Mouse (Mus musculus): ENCODE results near the gene Ccdc93. TPM values are rescaled to one million over a fixed set of nuclear protein-coding genes. Genes with fewer than 3 reads are reported as not detected.

The Ccdc93 gene
- total RNA-seq (2021) = 22.7 and 25.6 TPM in 2 replicates
- long read RNA-seq, full-length matches to known transcripts = 9 of 14 reads
- long read RNA-seq, partial matches to known transcripts = 2 of 14 reads
- long read RNA-seq, other reads (novel, unspliced or antisense) = 3 of 14 reads

- DNase-seq = peak; percentile 100
Observed at GRCm38 (mm10) chr1:121430938-121431928, at the start of gene Ccdc93. Ccdc93 (plus strand) TSS chr1:121431049.

DNA sequence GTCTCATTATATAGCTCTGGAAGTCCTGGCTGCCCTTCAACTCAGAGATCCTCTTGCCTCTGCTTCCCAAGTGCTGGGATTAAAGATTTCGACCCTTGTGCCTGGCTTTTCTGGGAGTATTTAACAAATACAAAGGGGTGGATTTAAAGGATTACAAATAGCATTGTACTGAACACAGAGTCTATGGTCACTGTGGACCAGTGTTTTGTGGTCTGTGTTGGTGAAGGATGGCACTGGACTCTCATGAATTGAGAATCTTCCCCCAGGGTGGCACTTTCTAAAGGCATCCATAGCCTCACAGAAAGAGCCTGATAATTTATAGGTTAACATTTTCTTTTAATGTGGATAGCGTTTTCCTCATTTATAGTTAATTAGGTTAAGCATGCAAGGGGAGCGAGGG is 49.3 kb upstream of the Ccdc93 start:
- DNase-seq = no peak

DNA sequence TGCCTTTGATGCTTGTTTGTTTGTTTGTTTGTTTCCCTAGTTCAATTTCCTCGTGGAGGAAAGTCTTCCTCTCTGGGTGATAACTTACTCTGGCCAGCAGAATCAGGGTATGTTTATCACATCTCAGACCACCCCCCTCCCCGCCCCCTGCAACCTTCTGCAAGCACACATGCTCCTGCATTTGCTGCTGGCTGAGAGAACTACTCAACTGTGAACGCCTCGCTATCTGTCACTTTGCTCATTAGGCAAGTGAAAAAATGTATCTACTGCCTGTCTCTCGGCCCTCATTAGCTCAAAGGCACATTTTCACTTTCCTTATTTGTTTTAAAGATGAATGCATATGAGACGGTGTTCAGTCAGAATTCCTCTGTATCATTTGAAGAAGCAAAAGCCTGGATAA is 42.5 kb upstream of the Ccdc93 start:
- no peak for DNase-seq

DNA sequence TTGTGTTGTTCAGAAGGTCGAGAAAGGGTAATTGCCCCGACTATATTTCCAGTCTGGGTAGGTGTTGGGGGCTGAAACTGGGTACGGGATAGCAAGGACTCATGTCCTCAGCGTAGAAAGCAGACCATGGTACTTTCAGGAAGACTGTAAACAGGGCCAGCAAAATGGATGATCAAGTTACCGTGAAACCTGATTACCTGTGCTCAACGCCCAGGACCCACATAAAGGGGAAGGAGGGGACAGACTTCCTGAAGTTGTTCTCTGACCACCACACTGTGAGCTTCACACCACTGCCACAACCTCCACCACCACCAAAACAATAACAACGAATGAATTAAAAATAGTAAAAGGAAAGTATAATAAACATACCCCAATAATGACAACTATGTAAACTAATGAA is 42.1 kb upstream of the Ccdc93 start:
- DNase-seq = no peak

- no peak for DNase-seq
Observed at GRCm38 (mm10) chr1:121389574-121389973, 41.3 kb upstream of the Ccdc93 start.

GRCm38 (mm10) chr1:121390003-121390402 is 40.8 kb upstream of the Ccdc93 start:
- no peak for DNase-seq

DNA sequence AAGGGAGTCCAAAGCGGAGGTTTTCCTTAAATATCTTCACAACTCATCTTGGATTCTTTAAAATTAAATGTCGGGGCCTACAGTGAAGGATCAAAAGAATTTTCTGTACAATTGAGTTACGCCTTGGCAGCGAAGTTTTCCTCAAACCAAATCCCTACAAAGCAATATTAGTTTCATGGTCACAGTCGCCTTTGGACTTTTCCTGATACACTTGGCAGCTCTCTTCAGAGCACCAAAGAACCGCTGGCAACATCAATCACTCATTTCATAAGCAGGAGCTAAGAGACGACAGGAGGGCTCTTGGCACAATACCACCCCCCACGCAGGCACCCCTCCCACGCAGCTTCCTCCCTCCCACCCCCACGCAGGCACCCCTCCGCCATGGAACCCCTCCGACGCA is 40.4 kb upstream of the Ccdc93 start:
- no peak for DNase-seq

DNA sequence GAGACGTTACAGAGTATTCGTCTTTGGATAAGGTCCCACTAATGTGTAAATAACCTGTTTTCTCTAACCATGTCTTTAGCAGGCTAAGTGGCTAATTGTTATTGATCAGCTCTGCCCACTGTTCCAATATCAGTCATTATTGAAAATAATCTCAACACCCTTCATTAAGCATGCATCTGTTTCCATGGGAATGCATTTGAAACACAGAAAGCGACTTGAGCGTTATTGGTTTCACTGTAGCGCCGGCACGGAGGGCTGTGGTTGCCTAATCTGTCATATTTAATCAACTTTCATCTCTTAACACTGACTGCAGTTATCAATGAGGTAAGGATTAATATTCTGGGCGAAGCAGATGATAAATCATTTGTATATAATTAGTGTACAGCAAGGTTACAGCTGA is 40.0 kb upstream of the Ccdc93 start:
- DNase-seq = no peak

DNA sequence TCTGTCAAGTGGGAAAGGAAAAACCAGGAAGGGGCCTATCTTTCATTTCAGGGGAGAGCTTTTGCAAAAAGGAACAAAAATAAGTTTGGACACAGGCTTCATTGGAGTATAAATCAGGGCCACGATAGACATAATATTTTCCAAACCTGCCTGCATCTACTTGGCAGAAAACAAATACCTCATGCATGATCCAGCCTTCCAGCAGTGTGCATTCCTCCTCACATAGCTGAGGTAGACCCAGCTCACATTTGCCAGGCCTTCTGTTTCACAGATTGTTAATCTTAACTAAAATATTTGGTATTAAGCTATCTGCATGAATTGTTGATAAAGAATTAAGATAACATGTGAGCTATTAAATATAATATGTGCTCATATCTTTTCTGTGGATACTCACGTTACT is 37.7 kb upstream of the Ccdc93 start:
- no peak for DNase-seq

DNA sequence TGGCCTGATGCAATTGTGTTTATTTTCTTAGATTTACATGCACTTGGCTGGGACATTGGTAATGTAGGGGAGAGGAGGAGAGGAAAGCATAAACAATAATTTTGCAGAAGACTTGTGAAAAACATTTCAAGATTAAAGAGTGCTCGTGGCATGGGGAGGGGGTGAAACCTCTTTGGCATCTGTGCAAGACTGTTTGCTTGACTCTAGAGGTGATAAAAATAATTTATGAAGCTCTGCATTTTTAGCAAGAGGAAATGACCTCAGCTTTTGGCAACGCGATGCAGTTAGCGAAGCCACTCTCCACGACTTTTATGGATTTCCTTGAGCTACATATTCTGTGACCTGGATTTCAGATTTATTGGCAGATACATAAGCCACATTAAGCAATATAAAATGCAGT is 36.1 kb upstream of the Ccdc93 start:
- DNase-seq = no peak

DNA sequence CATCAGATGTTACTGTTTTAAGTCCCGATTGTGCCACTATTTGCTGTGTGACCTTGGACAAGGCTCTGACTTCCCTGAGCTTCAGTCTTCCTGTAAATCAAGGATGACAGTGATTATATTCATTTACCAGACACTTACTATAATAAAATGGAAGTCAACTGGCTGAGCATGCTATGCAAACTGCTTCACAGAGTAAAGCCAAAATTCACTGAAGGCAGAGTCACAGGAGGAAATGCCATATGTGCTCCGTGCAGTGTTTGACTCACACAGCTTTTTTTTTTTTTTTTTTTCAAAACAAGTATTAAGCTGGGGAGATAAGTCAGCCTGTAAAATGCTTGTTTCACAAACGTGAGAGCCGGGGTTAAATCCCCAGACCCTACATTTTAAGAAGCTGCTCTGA is 34.3 kb upstream of the Ccdc93 start:
- no peak for DNase-seq

DNA sequence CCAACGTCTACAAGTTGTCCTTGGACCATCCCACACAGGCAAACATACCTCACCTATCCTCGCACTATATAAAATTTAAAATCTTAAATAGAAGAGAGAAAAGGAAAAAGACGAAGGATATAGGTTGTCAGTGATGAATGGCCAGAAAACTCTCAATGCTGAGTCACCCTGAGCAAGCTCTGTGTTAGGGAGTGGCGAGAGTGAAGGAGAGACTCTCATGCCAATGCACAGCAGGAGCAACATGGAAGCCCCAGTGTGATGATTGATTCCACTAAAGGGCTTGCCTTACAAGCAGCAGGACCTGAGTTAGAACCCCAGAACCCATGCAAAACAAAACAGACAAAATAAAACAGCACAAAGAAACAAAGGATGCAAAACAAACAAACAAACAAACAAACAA is 32.6 kb upstream of the Ccdc93 start:
- no peak for DNase-seq

DNA sequence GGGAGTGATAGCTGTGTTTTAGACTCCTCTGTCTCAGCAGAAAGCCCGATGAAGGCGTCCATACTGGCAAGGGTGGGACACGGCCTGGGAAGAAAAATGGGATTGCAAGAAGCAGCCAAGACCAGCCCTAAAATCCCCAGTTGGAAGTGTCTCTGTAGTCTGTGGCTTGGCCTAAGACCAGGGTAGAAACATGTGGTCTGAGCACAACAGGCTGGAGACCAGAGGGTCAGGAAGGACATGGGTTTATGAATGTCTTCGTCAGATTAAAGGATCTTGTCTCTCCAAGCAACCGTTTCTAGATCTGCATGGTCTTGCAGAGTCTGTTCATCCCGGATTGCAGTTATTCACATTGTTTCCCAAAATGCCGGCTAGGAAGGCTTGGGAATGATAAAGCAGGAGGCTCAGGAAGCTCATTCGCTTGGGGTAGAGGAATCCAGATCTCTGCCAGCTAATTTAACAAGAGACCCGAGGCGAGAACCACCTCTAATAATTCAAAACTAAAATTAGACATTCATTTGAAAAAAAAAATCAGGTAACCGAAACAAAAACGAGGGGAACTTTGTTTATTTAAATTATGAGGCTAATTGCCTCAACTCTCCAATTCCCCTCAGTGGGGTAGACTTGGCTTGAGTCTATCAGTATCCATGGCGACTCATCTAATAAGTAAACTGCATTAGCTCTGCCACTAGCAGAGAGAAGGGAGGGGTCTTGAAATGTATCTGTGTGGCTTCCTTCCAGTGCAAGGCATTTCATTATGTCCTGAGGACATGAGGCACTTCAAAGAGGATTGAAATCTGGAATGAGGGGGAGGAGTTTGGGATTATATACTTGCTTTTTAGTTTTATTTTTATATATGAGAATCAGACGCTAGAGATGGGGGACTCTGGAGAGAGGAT is 31.6 kb upstream of the Ccdc93 start:
- no peak for DNase-seq

DNA sequence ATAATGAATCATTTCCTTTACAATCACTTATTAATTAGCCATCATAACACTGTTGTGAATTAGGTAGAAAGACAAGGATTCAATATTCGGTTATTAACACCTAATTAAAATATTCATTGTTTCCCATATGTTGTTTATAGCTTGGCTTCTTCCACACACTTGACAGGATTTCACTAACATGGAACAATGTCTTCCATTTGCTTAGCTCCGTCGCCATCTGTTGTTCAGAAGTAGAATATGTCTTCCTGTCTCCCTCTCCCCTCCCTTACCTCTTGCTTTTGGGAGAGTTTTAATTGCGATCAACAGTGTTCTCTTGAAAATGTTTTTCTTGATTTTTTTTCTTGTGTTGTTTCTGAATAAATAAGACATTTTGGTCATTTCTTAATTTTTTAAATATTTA is 30.6 kb upstream of the Ccdc93 start:
- DNase-seq = no peak

DNA sequence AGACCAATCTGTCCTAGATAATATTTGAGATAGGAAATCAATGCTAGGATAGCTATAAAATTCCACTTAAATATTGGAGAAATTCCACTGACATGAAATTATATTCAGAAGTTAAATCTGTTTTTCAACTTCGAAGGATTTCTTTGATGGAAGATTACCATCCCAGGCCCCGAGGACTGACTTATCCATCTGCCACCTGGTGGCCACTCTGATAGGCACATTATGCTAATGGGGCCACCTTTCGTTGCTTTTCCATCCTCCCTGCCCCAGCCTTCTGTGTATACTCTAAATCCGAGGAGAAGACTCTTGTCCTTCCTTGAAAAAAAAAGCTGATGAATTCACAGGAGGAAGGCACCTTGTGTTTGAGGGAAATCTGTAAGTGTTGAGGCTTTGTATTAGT is 11.8 kb upstream of the Ccdc93 start:
- no peak for DNase-seq

- DNase-seq = no peak
Observed at GRCm38 (mm10) chr1:121419569-121420265, 11.1 kb upstream of the Ccdc93 start.

DNA sequence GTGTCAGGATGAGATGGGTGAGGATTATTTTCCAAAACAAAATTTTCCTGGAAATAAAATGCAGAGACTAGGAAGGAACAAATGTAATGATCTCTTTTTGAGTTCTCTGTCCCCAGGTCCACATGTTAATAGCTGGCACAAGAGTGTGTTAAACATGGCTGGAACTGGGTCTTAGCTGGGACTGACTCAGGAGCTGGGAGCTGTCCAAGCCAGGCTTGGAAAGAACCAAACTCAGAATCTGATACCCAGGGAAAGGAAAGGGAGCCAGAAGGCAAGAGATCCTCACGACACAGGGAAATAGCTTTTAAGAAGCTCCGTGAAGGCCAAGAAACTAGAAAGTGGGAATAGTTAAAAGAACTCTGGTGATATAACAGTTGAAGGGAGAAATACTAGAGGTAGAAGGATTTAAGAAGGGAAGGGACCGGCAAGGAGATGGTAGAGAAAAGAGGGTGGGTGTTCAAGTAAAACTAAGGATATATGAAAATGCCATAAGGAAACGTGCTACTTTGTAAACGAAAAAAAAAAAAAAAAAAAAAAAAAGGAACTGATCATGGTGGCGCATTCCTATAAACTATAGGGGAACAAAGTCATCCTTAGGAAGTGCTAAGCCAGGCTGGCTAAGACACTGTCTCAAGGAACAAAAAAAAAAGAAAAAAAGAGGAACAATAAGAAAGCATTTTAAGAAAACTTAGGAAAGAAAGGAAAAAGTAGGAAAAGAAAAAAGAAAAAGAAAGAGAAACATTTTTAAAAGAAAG is 489 bp upstream of the Ccdc93 start:
- DNase-seq = no peak

DNA sequence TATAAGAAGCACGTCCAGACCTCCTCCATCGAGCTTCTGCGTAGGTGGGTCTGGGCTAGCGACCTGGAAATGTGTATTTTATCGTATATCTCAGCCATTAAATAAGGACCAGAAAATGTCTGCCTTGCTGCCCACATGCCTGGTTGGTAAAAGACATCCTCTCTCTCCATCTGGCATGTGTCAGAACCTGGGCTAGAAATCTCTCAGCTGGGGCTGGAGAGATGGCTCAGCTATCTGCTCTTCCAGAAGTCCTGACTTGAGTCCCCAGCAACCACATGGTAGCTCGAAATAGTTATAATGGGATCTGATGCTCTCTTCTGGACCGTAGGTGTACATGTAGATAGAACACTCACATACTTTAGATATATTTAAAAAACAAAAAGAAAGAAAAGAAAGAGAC is 5.1 kb downstream of the Ccdc93 start:
- no peak for DNase-seq

DNA sequence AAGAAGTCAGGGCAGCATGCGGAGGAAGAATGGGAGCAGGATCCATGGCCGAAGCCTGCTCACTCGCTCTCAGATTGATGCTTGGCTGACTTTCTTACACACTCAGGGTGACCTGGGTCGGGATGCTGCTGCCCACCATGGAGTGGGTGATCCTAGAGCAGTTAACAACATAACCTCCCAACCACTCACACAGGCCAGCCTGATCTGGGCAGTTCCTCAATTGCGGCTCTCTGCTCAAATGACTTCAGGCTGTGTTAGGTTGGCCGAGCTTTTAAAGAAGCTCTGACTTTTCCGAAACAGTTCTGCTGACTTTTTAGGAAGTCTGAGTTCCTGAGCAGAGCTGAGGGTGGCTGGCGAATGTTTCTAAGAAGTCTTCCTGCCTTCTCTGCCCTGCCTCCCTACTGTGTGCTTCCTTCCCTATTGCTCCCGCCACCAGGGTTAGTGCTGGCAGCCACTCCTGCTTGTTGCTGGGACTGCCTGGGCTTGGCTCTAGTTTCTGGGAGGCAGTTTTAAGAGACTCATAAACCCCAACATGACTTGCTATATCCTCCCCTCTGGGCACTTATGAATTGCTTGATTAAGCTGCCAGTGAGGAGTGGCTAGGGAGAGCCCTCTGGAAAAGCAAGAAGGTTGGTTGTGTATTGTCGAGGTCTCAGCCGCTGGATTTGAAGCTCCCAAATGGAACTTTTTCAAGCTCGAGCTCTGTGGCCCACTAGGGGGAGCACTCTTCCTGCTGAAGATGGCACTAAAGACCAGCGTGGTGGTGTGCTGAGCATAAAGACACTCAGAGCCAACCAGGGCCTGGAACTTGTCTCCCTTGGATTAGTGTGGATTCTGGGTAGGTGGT is 9.9 kb downstream of the Ccdc93 start:
- DNase-seq = peak; percentile 72

DNA sequence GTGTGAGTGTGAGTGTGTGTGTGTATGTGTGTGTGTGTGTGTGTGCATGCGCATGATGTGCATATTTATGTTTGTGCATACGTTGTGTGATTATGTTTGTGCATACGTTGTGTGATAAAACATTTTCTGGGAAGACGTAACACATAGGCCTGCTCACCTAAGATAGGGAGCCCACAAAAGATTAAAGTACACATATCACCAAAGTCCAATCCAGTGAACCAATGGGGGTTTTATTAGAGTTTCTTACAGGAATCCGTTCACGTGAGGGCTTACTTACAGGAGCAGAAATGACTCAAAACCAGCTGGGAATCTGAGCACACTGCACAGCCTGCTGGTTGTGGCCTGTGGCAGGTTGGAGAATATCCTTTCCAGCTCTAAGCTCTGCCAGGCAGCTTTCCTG is 13.3 kb downstream of the Ccdc93 start:
- DNase-seq = no peak

DNA sequence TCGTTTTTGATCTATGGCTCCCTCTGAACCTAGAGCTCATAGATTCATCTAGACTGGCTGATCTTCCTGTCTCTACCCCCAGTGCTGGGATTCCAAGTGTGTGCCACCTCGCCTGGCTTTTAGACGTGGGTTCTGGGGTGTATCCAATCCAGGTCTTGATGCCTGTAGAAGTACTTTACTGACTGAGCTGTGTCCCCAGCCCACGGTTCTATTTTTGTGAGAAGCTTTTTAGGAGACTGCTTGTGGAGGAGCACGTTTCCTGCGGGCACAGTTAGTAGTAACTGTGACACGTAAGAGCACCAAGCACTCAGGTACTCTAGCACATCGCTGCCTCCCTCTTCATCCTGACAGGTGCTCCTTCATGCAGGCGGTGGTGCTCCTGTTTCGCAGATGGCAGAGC is 16.4 kb downstream of the Ccdc93 start:
- DNase-seq = no peak
